Mouse (Mus musculus) v-Abl transformed pro-B cells (cell line): ENCODE measurements around the gene Tead4.

Source experiments
- in situ Hi-C, 2 experiments: fragments of 400-800 bp; cut with MboI; formaldehyde crosslinking; loops; one replicate each; pipeline ENCODE4 v1.15.1; 2025; ENCODE audit not compliant: unreplicated experiment in 2 of 2

The Tead4 gene

DNA sequence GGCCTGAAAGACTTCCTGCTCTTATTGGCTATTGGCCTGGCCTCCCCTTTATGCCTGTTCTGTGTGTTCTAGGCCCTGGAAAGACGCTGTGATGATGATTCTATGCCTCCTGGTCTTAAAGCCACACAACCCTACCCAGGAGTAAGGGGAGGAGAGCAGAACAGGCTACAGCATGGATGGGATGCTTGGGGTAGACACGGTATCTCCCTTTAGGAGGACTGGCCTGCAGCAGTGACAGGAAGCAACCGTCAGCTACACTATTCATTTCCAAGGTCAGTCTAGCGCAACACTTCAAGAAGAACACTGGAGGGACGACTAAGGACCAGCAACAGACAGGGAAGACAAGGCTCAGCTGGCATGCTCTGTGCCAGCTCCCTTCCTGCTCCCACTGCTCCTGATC is 119.4 kb downstream of the Tead4 start:
- in situ Hi-C loops, result no loop called here

DNA sequence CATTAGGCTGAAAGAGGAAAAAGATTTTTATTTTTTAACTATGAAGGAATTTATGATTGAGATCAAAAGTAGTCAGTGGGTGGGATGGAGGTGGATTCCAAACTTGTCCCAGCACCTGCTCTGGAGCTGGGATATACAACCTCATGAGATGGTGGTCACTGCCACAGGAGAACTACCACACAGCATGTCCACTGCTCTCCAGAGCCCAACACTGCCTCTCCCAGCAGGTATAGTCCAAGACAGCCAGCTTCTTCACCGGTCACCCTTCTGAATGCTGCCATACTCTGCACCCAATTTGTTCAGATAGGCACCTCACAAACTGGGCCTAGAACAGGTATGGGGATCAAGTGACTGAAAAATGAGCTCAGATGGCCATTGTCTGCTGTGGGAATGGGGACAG is 121.0 kb downstream of the Tead4 start:
- in situ Hi-C loops, result no loop called here

DNA sequence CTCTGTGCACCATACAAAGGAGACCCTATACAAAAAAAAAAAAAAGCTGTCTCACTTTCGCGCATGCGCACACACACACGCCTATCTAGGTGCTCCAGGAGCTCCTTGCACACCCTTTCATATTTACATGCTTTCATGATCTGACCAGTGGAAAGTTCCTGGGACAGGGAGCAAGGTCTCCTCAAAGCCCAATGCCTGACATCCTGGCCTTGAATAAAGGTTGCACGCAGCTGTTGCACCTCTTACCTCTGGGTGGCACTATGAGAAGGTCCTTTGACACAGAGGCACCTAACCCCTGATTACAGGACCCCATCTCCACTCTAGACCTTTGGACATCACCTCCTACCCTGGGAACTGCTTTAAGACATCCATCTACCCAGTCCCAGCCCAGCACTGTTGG is 121.4 kb downstream of the Tead4 start:
- in situ Hi-C loops, result no loop called here

DNA sequence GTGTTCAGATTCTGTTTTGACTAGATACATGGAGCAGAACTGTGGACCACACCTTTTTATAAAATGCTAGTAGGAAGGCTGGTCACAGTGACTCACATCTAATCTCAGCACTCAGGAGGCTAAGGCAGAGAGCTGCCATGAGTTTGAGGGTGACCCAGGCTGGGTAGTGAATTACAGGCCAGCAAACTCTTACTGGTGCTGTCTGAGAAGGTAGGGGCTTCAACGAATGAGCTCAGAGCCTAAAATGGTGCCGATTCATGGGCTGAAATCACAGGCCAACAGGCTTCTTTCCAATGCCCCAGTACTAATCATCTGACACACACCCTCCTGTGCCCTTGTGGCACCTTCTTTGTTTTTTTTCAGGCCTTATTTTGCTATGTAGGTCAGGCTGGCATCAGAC is 121.9 kb downstream of the Tead4 start:
- in situ Hi-C loops, result no loop called here
